Mouse (Mus musculus) heart, adult 2 months (tissue): ENCODE data around the gene 4930519P11Rik. TPM values are rescaled to one million over a fixed set of nuclear protein-coding genes. Genes with fewer than 3 reads are reported as not detected.

Experiments
- DNase-seq, 2 experiments: peaks; one replicate each; pipeline ENCODE4 v3.0.0; 2021
- H3K27ac ChIP-seq: fragments of 200-600 bp; 2 replicates; pipeline ENCODE4 v1.8.1; 2022
- H3K27me3 ChIP-seq: fragments of 200-500 bp; 2 replicates; pipeline ENCODE4 v1.6.1; 2012; ENCODE audit warnings: mild to moderate bottlenecking, low read length, inconsistent platforms, mixed read lengths; ENCODE audit not compliant: control insufficient read depth, insufficient read depth
- H3K36me3 ChIP-seq: fragments of 200-500 bp; 2 replicates; pipeline ENCODE4 v1.6.1; 2012; ENCODE audit warnings: low read length, inconsistent platforms; ENCODE audit not compliant: control insufficient read depth, insufficient read depth
- H3K4me1 ChIP-seq: fragments of 200-500 bp; 2 replicates; pipeline ENCODE4 v1.6.1; 2011; ENCODE audit warnings: low read length; ENCODE audit not compliant: control insufficient read depth, insufficient read depth
- H3K4me3 ChIP-seq: fragments of 200-600 bp; 2 replicates; pipeline ENCODE4 v1.8.1; 2022
- H3K79me2 ChIP-seq: fragments of 200-500 bp; replicated peaks from 2 replicates; pipeline ENCODE4 v1.6.1; 2012; ENCODE audit warnings: mild to moderate bottlenecking, inconsistent platforms, low read length, moderate library complexity, mixed read lengths; ENCODE audit not compliant: control insufficient read depth, insufficient read depth
- H3K9ac ChIP-seq: fragments of 200-500 bp; 2 replicates; pipeline ENCODE4 v1.6.1; 2012; ENCODE audit warnings: low read depth, mild to moderate bottlenecking, control low read depth, inconsistent platforms, low read length, mixed read lengths
- CTCF ChIP-seq: fragments of 200-600 bp; IDR thresholded peaks from 2 replicates; pipeline ENCODE4 v1.8.1; 2022; ENCODE audit warnings: antibody characterized with exemption, mild to moderate bottlenecking, moderate library complexity
- EP300 ChIP-seq: fragments of 200-500 bp; IDR thresholded peaks from 2 replicates; pipeline ENCODE4 v1.6.1; 2011; ENCODE audit warnings: low read depth, low read length, control low read depth; ENCODE audit not compliant: insufficient read depth
- POLR2A ChIP-seq: fragments of 200-500 bp; IDR thresholded peaks from 2 replicates; pipeline ENCODE4 v1.6.1; 2011; ENCODE audit warnings: mild to moderate bottlenecking, low read depth, low read length, control low read depth; ENCODE audit not compliant: insufficient read depth
- WGBS: fragments of 180-500 bp; shearing (Covaris S2); methylation state at CpG from one replicate; pipeline ENCODE4 v1.1.7; 2018; 5-methylcytosine and 5-hydroxymethylcytosine counted together
- intact Hi-C: fragments of 180-260 bp; cut with DNase I; formaldehyde crosslinking; loops from one replicate; pipeline ENCODE4 v1.15.1; 2025
- polyA plus RNA-seq: library from polyadenylated mRNA; depleted of rRNA; stranded (reverse); fragments of >200 nt; gene quantifications from 2 replicates; pipeline ENCODE4 v1.2.3, GENCODE M21; 2012
- total RNA-seq, 2 experiments: library from RNA; stranded (reverse); gene quantifications; 2 replicates each; pipeline ENCODE4 v1.2.3; 2021

4930519P11Rik gene
- total and polyA plus RNA-seq, 3 experiments: 0.57 TPM; not detected in 2

- Histone ChIP-seq H3K79me2 (no peaks in the 10 kb centered on the region), H3K36me3 (no peaks in the 10 kb centered on the region), H3K4me3 (no peak overlapping the region), H3K9ac (no peak overlapping the region), H3K4me1 (no peaks in the 10 kb centered on the region), H3K27me3 (no peaks in the 10 kb centered on the region), H3K27ac (no peak overlapping the region)
- WGBS: 92% methylated on average over 9 of the region's 9 CpGs
- DNase-seq: no peak
- intact Hi-C loops: no loop called here
- no peak for TF ChIP-seq CTCF
- TF ChIP-seq POLR2A: no peak
- TF ChIP-seq EP300: no peak
Observed at GRCm38 (mm10) chr2:154633876-154634644, 20.8 kb upstream of the 4930519P11Rik start.

DNA sequence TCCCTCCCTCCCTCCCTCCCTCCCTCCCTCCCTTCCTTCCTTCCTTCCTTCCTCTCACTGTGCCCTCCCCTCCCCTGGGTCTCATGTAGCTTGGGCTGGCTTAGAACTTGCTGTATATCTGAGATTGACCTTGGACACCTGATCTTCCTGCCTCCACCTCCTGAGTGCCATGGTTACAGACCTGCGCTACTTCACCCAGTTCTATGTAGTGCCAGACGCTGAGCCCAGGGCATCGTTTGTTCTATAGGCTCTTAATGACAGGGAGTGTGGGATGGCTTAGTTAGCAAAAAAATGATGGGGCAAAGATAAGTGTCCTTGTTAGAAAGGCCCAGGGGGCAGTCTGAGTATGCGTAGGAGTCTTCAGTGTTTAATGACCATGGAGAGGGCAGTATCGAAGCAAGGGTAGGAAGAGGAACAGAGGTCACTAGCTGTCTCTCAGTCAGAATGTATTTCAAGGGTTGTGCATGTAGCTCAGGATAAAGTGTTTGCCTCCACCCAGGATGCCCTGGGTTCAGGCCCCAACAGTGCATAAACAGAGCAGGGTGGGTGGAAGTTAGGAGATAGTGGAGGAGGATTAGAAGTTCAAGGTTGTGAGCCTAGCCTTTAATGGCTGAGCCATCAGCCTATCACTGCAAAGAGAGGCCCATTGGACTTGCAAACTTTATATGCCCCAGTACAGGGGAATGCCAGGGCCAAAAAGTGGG, 20.0 kb upstream of the 4930519P11Rik start:
- TF ChIP-seq EP300 (no peak), CTCF (no peak), POLR2A (no peak)

DNA sequence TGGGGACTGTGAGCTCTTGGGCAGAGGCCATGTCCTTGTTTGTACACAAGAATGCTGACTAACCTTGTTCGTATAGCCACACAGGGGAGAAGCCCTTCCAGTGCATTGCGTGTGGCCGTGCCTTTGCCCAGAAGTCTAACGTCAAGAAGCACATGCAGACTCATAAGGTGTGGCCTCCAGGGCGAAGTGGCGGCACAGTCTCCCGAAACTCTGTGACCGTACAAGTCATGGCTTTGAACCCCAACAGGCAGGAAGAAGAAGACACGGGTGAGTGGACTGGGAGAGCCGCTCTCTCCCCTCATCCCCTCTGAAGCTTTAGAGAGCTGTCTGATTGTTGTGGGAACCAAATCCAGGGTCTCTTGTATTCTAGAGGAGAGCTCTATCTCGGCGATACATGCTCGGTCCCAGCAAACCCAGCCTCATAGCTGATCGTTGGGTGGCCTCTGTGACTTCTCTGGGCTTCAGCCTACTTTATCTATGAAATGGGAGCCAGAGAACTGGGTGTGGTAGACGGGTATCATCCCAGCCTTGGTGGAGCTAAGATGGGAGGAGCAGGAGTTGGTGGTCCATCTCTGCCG, 19.1 kb upstream of the 4930519P11Rik start:
- Histone ChIP-seq H3K27me3 (no peaks in the 10 kb centered on the region), H3K9ac (no peak overlapping the region), H3K36me3 (no peaks in the 10 kb centered on the region), H3K79me2 (no peaks in the 10 kb centered on the region), H3K4me1 (no peaks in the 10 kb centered on the region), H3K4me3 (no peak overlapping the region), H3K27ac (no peak overlapping the region)
- TF ChIP-seq POLR2A (no peak), EP300 (no peak), CTCF (no peak)
- intact Hi-C loops: no loop called here
- WGBS: 91% methylated on average over 16 of the region's 16 CpGs
- DNase-seq: no peak

More for the DNA sequence above, 20.0 kb upstream of the 4930519P11Rik start:
- Histone ChIP-seq H3K4me1 (no peaks in the 10 kb centered on the region), H3K79me2 (no peaks in the 10 kb centered on the region), H3K9ac (no peak overlapping the region), H3K36me3 (no peaks in the 10 kb centered on the region), H3K4me3 (no peak overlapping the region), H3K27ac (no peak overlapping the region), H3K27me3 (no peaks in the 10 kb centered on the region)
- no peak for DNase-seq
- WGBS: 93% methylated on average over 5 of the region's 5 CpGs
- intact Hi-C loops: no loop called here

DNA sequence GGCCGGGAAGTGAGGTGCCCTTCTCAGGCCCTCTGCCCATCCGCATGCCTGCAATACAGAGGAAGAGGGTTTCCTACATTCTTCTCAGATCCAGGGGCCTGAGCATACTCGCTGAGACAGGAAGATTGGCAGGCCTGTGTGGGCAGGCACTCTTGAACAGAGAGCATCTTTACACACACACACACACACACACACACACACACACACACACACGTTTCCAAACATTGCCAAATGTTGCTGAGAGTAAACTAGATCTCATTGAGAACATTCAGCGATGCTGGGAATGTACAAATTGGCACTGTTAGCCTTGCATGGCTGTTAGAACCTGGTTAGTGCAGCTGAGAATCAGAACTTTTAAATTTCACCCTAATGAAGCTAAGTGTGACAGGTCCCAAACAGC, 17.3 kb upstream of the 4930519P11Rik start:
- intact Hi-C loops: no loop called here
- Histone ChIP-seq H3K36me3 (no peaks in the 10 kb centered on the region), H3K27me3 (no peaks in the 10 kb centered on the region), H3K9ac (no peak overlapping the region), H3K79me2 (no peaks in the 10 kb centered on the region), H3K4me1 (no peaks in the 10 kb centered on the region), H3K27ac (no peak overlapping the region), H3K4me3 (no peak overlapping the region)
- WGBS: 84% methylated on average over 5 of the region's 5 CpGs
- TF ChIP-seq EP300: no peak
- no peak for TF ChIP-seq POLR2A
- TF ChIP-seq CTCF: no peak
- no peak for DNase-seq

- Histone ChIP-seq H3K4me3 (no peak overlapping the region), H3K79me2 (no peaks in the 10 kb centered on the region), H3K4me1 (no peaks in the 10 kb centered on the region), H3K9ac (no peak overlapping the region), H3K36me3 (no peaks in the 10 kb centered on the region), H3K27me3 (no peaks in the 10 kb centered on the region), H3K27ac (no peak overlapping the region)
- DNase-seq: no peak
- peak; percentile 37 for TF ChIP-seq CTCF
- no peak for TF ChIP-seq EP300
- no peak for TF ChIP-seq POLR2A
- intact Hi-C loops: no loop called here
Observed at GRCm38 (mm10) chr2:154624137-154624536, 10.9 kb upstream of the 4930519P11Rik start.

DNA sequence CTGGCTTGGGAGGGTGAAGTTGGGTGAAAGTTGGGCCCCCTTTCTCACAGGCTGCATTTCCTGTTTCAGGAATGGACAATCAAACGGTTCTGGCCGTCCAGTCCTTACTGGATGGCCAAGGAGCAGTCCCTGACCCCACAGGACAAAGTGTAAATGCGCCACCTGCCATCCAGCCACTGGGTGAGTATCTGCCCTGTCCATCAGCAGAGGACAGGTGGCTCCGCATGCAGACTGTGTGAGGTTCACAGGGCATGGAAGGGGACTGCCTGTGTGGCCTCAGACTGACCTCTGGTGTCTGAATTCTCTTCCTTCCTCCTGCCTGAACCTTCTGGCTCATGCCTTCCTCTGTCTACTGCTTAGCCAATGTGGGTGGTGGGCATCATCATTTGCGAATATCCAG, 8.4 kb upstream of the 4930519P11Rik start:
- Histone ChIP-seq H3K9ac (no peak overlapping the region), H3K27ac (no peak overlapping the region), H3K36me3 (no peaks in the 10 kb centered on the region), H3K79me2 (no peaks in the 10 kb centered on the region), H3K27me3 (no peaks in the 10 kb centered on the region), H3K4me1 (no peaks in the 10 kb centered on the region), H3K4me3 (no peak overlapping the region)
- intact Hi-C loops: no loop called here
- TF ChIP-seq CTCF (peak; percentile 10; the same call in 1 of the 2 replicates), EP300 (no peak)
- no peak for DNase-seq
- WGBS: 47% methylated on average over 5 of the region's 5 CpGs
